Mouse (Mus musculus) lung, adult 2 months (tissue): ENCODE measurements around the gene Wdr90.

ENCODE experiments used
- CTCF ChIP-seq: fragments of 200-500 bp; IDR thresholded peaks from 2 replicates; pipeline ENCODE4 v1.5.1; 2011; ENCODE audit warnings: mild to moderate bottlenecking, low read length, control low read depth; ENCODE audit not compliant: insufficient read depth
- POLR2A ChIP-seq: fragments of 200-500 bp; IDR thresholded peaks from 2 replicates; pipeline ENCODE4 v1.6.1; 2011; ENCODE audit warnings: low read depth, mild to moderate bottlenecking, control low read depth, low read length, borderline replicate concordance; ENCODE audit errors: extremely low read depth

GRCm38 (mm10) chr17:25893975-25894617 lies 32.8 kb upstream of the Wdr90 start:
- TF ChIP-seq POLR2A = no peak
- peak; percentile 99 for TF ChIP-seq CTCF
